Mouse (Mus musculus): ENCODE results near the gene Rtl9.

Rtl9 gene

DNA sequence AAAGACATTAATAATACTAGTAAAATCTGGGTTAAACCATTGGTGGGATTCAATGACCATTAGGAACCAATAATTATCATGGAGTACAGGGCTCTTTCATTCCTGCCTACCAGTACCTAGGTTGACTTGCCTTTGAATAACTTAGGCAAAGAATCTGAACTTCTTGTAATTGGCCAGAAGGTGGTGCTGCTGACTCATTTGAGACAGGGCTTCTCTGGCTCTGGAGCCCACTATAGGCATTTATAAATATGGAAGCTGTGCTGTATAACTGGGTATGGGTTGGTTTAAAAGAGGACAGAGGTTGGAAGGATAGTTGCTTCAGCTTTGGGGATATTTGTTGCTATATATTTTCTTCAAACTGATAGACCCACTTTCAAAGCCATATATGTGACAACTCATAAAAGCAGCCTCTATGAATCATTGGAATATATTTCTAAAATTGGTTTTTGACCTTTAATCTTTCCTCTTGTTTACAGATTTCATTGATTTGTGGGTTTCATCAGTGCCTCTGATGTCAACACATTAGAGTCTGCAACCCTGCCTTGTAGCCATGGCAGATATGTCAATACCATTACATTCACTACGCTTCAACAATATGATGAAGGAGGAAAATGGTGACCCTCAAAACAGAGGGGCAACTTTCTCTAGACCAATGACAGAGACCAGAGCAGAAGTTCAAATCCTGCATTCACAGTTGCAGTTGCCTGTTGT, at the start of gene Rtl9:
Gene Rtl9 (plus strand): TSS at position 551 of the 711 bp plus-strand sequence.
- no peak for DNase-seq (ENCODE audit: low spot score in 2 of 2)

DNA sequence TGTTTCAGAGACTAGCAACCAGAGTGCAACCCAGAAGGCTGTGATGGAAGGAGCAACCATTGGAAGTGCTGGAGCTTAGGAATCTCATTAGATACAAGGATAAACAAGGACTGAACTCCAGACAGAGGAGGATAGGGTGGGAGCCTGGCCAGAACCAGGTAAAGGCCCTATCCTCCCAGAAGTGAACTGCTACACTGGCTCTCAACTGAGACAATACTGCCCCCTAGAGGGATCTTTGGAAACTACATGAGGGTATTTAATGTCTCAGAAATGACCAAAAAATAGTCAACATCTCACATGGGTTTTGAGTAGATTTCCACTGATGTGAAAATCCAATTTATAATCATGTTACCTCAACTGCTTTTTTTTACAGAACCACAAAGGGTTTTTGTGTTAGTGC, 47.9 kb upstream of the Rtl9 start:
- DNase-seq (ENCODE audit: low spot score in 2 of 2) = peak; percentile 13 to 43

DNA sequence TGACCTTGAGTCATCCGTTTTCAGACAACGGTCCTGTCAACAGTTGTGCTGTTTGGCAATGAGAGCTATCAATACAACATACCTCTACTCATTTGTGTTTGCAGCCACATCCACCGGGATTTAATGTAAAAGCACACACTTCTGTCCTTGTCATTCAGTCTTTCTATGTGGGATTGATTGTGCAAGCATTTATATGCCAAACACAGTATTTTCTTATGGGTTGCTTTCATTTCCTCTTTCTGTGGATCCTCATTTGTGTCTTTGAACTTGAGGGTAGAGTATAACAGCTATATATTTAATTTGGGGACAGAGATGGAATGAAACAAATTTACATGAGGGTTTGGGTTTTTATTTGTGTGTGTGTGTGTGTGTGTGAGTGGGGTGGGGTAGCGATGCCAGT, 47.5 kb upstream of the Rtl9 start:
- DNase-seq (ENCODE audit: low spot score in 2 of 2) = no peak

DNA sequence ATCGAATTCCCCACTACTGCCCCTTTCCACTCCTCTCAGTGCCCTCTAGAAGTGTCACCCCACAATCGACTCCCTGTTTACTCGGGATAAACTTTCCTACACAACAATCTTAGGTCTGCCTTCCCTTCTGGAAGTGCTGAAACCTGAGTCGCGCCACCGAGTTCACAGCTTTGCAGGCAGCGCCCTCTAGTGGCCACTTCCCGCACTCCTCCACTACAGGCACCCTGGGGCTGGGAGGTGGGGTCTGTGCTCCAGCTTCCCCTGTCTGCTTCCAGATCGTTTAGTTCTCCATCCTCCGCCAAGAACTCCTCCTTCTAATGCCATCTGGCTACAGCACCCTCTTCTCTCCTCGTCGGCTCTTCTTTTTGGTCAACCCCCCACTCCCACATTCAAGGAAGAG, 40.6 kb upstream of the Rtl9 start:
- peak; percentile 11 to 19 for DNase-seq (ENCODE audit: low spot score in 2 of 2)

DNA sequence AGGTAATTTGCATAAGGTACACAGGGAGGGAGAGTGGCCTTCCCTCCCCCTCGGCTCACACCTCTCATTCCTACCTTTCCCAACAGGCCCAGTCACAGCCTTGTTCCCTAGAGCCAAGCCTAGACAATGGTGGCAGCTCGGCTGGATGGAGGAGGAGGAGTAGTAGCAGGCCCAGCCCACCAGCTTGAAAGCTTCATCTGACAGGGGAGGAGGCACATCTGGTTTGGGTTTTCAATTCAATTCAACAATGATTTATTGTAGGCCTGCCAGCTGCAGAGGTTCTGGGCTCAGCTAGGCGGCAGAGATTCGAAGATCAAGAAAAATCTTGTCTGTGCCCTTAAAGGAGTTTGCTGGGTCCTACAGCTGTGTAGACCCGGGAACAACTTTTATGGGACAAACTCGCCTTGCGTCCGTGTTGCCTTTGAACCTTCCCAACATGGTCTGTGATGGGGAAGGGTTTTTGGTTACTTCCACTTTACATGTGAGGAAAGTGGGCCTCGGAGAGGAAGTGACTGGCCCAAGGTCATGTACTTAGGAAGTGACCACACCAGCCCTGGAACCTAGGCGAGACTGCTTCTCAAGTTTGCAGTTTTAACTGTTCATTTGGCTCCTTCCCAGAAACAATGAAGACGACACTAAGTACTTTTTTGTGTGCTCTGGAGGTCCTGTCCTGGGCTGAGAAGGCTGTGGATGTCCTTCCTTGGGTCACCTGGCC, 36.6 kb upstream of the Rtl9 start:
- DNase-seq (ENCODE audit: low spot score in 2 of 2) = no peak

DNA sequence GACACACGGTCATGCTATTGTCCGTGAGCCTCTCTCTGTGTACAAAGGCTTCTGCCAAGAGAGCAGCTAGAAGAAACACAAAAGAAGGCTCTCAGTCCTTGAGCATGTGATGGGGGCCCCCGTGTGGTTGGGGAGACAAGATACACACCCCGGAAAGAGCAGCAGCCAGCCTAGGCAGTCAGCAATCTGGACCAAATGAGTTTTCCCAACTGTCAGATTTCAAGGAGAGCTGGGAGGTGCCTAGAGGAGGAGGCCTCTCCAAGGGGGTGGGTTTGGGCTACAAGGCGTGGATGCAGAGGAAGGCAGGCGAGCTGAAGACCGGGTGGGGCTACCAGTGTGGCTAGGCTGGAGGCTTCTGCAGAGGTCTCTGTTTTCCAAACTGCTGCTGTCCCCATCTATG, 35.6 kb upstream of the Rtl9 start:
- no peak for DNase-seq (ENCODE audit: low spot score in 2 of 2)

DNA sequence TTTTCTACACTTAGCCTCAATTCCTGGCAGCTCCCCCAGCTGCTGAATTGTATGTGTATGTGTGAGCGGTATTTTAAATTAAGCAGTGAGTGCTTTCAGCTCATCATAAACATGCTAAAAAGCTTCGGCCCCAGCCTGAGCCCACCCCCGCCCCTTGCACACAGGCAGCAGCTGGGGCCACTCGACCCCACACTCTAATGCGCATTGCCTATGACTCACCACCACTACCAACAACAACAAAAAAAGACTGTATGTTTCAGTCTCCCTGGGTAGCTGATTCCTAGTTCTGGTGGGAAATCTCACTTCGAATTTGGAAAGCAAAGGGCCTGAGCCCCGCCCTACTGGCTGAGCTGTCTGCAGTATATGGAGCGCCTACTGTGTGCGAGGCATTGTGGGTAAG, 35.1 kb upstream of the Rtl9 start:
- DNase-seq (ENCODE audit: low spot score in 2 of 2) = no peak

DNA sequence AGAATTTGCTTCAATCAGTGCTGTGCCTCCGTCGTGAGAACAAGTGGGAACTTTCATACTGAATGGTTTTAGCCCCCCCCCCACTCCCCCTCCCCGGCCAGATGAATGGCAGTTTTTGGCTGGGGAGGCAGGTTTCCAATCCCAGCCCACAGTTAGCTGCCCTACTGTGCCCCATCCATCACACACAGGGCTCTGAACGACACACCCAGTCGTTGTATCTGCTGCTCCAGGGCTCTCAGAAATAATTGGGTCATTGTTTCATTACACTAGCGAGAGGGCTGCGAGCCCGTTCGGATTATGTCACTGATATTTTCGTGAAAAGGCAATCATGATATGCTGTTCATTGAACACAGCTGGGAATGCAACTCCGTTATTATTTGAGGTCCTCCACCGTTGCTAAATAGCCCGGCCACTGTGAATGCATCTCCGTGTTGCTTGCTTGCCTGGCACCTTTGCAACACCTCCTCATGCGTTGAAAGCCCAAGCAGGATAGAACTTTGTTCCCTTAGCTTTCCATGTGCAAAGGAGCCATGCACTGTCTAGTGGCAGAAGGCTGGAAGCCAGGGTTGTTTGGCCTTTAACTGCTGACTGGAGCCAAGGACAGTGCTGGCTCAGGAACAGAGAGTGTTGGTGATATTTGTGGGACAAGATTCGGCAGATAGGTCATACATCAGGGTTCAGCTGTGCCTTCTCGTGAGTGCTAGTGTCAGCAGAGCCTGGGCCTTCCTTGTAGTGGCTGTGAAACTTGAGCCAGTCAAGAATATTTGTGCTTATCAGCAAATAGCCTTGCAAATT, 32.9 kb upstream of the Rtl9 start:
- no peak for DNase-seq (ENCODE audit: low spot score in 2 of 2)

DNA sequence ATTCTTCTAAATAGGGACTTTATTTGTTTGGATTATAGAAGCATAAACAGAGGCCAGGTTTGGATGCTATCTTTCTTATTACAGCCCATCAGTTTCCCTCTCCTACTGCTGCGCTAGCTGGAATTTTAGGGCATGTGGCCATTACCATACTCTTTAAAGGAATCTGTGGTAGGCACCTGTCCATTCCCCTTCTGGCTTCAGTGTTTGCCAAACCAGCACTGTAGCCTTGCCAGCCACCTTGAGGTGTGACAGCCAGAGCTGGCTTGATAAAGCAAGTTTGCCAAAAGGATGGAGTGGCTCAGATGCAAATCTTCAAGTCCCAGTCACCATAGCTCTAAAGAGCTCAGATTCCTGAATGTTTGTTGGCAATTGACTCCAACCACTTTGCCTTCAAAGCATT, 32.3 kb upstream of the Rtl9 start:
- no peak for DNase-seq (ENCODE audit: low spot score in 2 of 2)

DNA sequence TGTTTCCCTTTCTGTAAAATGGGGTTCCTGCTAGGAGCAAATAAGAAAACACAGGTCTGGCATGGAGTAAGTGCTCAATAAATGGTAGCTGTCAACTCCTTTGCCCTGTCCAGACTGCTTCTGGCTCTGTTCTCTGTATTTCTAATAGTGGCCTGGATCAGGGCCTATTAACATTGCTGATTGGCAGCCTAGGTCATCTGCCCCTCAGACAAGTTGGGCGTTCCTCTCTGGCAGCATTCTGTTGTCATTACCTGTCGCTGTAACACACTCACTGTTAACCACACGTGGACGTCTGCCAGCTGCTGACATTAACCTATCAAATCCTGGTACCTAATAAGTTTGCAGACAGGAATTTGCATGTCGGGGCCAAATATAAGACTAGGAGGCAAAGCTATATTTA, 31.8 kb upstream of the Rtl9 start:
- DNase-seq (ENCODE audit: low spot score in 2 of 2) = no peak

DNA sequence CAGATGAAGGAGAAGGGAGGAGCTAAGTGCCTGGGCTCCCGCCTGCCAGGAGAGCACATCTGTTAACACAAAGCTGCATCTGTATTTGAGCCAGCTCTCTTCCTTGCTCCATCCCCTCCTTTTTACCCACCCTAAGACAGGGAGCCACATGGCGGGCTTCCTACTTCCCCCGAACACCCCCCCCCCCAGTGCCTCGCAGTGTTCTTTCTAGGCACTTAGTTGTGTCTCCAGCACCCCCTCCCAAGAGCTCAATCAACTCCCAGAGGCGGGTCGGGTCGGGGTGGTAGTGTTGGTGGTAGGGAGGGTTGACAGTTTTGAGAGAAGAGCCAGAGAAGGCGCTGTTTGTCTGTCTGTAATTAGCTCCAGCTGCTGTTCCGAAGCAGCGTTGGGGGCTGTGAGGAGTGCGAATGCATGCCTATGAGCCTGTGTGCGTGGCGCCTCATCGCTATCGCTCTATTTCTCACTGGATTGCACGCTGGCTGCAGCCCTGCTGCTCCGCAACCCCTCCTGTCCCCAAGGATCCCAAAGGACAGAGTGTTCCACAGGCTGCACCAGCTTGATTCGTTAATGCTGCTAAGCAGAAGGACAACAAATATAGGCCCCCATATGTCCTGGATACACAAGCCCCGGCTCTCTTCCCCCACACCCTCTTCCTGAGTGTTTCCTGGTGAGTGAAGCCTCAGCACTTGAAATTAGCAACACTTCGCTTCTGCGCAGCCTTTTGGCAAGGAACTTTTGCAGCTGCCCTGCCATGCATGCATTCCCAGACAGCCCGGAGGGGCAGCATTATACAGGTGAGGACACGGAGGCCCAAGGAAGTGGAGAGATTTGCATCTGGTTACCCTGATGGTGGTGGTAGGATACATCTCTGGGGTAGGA, 18.7 kb upstream of the Rtl9 start:
- no peak for DNase-seq (ENCODE audit: low spot score in 2 of 2)

DNA sequence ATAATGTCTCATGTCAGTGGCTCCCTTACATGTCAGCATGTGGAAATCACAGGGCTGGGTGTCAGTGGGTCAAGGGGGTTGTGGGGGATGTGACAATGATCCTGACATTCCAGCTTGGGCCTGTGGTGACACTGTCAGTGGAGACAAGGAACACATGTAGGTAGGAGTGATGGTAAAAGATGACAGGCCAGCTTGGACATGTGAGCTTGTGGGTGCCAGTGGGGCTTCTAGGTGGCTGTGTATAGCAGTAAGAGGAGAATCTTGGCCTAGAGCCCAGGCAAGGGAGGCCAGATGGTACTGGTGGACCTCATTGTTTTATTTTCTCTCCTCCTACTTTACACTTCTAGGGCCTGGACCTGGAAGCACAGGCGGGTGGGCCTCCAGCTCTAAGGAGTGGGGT, 16.7 kb upstream of the Rtl9 start:
- DNase-seq (ENCODE audit: low spot score in 2 of 2) = no peak

DNA sequence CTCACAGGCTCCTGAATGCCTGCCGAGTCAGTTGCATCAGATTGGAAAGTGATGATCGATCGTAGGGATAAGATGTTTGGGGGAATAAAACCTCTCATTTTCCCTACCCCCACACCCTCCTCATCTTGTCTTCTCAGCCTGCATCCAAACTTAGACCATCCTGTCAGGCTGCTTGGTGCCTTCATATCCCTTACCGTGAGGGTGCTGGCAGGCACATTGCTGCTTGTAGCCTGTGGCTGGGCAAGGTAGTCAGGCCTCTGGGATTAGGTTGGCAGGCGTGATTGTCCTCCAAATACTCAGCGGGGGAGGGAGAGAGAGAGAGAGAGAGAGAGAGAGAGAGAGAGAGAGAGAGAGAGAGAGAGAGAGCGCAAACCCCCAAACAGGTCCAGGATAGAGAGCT, 11.2 kb upstream of the Rtl9 start:
- no peak for DNase-seq (ENCODE audit: low spot score in 2 of 2)

DNA sequence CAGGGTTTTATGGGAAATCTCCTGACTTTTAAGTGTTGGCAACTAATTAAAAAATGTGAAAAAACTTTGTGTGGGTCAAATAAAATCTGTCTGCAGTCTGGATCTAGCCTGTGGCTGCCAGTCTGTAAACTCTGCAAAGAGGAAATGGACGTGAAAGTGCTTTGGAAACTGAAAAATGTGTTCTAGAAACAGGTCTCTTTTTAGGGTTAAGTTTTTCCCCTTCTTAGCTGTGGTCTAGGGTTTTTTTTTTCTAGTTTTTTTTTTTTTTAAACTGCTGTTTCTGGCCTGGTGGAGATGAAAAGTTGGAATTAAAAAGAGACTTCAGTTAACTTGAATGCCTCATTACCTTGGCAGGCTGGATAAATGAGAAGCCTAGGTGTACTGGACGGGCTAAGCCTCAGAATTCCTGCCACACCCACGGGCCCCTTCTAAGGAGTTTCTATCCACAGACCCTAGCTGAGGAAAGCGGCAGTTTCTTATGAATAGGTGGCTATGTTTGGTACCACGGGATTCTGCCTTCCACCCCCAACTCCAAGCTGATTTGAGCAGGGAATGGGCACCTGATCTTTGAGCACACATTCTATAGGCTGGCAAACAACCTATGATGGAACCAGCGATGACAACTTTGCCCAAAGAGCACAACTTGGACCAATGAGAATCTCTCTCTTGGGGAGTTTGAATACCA, 8.3 kb upstream of the Rtl9 start:
- DNase-seq (ENCODE audit: low spot score in 2 of 2) = no peak

DNA sequence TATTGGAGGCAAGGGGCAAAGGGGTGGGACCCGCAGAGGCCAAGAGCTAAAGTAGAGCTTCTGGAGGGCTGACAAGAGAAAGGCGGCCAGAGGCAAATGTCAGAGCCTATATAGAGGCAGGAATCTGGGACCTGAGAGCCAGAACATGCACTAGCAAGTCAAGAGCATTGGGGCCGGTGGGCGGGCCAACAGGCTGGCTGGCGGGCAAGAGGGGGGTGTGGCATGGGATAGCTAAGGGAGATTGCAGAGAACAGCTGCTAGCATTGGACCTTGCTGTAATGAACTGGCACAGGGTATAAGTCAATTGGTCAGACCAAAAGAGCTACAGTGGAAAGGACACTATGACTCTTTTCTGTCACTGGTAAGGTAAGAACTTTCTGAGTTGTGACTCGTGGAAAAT, 1.8 kb upstream of the Rtl9 start:
- no peak for DNase-seq (ENCODE audit: low spot score in 2 of 2)

DNA sequence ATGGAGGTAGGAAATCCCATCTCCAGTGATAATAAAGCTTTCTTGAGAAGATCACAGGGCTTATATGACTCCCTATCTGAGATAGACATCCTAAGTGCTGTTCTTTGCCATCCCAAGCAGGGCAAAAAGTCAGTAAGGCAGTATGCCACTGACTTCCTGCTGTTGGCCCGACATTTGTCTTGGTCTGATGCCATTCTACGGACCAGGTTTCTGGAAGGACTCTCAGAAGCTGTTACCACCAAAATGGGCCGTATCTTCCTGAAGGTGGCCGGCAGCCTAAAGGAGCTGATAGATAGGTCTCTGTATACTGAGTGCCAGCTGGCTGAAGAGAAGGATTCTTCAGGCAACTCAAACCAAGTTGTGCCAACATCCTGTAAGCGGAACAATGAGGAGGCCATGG, 3.8 kb downstream of the Rtl9 start:
- DNase-seq (ENCODE audit: low spot score in 2 of 2) = no peak

DNA sequence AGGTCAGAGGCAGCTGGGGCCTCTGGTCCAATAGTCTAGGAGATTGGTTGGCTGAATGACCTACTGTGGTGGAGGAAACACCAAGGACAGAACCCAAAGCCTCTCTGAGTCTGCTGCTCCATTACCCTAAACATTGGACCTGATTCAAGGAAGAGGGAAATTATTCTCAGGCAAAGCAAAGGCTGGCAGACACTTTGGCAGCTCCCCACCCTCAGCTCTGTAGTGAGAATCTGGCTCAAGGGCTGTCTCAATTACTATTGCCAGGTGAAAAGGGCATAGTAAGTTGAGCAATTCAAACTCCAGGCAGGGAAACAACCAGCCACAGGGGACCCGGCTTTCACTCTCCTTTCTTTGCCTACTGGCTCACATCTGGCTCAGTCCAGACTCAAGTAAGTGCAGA, 6.5 kb downstream of the Rtl9 start:
- no peak for DNase-seq (ENCODE audit: low spot score in 2 of 2)

DNA sequence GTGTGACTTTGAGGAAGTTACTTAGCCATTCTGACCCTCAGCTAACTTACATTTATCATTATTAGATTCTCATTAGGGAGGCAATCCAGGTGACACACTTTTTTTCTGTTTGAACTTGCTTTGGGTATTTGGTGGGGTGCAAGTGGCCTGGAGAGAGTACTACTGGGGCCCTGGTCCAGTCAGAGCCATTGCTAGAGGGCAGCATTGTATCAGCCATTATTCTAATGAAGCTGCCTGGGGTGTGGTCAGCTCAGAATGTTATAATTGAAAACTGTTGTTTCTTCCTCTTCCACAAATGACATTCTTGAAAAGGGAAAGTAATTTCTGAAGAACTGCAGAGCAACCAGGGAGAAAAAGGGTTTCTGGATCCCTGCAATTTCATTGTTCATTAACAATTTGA, 13.2 kb downstream of the Rtl9 start:
- no peak for DNase-seq (ENCODE audit: low spot score in 2 of 2)
